Mouse (Mus musculus) mesoderm, embryonic 11.5 days (tissue): ENCODE data around the gene Olfml2b.
A peak's percentile ranks its signal among the peaks of the same experiment; 100 is the strongest.

Source experiments
- DNase-seq: peaks from one replicate; pipeline ENCODE4 v3.0.0-alpha.2; 2012; ENCODE audit warnings: low read depth, low spot score

Olfml2b gene

DNA sequence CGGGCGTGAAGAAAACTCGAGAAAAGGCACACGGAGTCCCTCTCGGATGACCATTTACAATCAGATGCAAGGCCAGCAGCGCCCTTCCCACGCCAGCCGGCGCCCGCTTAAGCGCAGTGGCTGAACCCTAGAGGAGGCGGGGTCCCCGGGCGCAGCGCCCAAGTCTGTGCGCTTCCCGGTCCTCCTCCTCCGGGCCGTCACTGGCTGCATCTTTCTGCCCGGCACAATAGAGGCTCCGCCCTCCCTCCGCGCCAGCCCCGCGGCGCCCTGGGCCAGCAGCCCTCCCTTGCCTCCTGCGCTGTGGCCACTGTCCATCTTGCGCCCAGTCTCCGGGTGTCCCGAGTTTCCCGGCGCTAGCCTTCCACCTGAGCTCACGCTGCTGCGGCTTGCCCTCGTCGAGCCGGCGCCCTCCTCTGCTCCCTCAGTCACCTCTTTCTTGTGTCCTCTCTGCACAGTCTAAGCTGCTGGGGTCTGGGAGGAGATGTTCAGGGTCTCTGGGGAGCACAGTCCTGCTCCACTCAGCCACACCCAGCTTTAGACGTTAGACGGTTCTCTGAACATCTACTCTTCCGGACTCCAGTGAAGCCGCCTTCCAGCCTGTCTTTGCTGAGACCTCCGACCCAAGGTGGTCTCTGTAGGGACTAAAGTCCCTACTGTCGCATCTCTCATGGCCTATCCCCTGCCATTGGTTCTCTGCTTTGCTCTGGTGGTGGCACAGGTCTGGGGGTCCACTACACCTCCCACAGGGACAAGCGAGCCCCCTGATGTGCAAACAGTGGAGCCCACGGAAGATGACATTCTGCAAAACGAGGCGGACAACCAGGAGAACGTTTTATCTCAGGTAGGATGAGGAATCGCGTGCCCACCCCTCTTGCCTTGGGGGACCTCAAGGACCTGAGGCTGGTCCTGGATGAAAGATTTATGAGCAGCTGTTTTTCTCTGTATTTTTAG is at the start of gene Olfml2b:
TSS of gene Olfml2b (plus strand) at position 278 of the 951 bp plus-strand sequence.
- peak; percentile 89 for DNase-seq

DNA sequence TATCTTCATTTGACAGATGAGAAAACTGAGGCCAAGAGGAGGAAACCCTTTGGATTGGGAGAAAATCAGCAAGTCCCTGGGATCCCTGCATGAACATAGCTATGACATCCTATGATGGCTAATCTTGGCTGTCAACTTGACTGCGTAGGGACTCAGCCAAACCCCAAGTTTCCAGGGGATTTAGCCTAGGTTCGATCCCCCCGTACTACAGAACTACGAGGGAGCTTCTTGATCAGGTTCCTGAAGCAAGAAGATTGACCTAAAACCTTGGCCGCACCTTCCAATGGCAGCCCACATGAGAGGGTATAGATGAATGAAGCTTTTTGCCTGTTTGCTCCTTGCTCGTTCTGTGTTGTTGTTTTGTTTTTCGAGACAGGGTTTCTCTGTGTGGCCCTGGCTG is 49.8 kb upstream of the Olfml2b start:
- no peak for DNase-seq

DNA sequence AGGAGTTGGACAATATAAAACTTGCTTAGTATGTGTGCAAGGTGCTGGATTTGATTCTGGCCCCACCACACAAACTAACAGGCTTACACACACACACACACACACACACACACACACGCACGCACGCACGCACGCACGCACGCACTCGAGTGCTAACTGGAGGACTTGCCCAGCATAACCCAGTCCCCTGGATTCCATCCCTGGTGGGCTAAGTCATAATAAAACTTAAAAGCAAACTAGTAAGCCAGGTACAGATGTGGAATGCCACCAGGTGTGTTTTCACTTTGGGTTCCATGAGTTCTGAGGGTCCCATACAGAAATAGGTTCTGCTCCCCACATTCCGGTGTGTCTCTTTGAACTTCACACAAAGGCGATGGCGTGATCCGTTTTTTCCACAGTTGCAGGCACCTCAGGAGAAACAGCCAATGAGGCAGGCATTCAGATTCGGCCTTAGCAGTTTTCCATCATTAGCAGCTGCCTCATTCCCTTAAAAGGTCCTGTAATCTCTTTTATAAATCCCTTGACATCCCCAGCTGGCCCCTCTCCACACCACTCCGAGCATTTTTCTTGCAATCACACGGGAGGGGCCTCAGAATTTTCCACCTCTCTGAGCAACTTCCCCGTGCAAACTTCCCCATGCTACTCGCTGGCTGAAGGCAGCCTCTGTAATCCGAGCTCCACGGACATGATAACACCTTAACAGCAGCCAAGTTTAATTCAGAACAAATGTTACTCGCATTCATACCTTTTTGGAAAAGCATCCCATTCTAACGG is 38.9 kb upstream of the Olfml2b start:
- DNase-seq = no peak

DNA sequence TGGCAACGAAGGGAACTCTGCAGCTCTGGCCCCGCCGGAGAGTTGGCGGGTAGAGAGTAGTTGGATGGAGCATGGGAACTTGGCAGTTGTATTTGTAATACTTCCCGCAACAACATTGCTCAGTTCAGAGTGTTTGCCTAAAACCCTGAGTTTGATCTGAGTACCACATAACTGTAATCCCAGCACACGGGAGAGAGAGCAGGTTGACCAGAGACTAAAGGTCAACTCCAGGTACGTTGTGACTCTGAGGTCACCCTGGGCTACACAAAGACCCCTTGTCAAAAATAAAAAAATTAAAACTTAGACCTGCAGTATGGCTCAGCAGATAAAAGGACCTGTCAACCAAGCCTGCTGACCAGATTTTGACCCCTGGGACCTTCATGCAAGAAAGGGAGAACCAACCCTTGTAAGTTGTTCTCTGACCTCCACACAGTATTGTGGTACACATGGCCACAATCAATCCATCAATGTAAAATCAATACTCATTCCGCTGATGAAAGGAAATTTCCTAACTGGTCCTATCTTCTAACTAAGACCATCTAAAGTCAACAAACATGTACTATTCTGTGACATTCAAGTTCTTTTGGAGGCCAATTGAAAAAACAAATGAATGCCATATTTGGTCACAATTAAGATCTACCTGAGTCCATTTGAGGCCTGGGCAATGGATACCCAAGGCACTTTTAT is 37.0 kb upstream of the Olfml2b start:
- no peak for DNase-seq

DNA sequence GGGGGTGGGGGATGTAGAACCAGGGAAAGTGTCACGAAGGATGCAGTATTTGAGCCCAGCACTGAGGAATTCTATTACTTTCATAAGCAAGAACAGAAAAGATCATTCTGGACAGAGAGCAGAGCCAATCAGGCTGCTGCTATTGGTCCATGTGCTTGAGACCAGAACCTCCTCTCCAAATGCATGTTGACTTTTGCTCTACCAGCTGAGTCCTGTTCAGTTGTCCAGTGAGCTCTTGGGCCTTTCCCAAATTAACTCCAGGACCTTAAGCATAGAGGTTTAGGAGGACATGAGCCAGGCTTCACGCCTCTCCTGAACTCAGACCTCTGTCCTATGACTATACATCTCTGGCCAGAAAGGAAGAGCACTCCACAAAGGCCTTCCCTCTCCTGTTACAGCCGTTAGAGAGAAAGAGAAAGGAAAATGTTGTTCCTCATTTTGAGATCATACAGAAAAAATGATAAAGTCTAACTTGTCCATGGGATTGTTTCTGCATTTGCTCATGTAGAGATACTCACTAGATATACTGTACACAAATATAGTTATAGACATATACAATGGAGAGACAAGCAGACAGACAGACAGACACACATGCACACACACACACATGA is 35.8 kb upstream of the Olfml2b start:
- DNase-seq = no peak

DNA sequence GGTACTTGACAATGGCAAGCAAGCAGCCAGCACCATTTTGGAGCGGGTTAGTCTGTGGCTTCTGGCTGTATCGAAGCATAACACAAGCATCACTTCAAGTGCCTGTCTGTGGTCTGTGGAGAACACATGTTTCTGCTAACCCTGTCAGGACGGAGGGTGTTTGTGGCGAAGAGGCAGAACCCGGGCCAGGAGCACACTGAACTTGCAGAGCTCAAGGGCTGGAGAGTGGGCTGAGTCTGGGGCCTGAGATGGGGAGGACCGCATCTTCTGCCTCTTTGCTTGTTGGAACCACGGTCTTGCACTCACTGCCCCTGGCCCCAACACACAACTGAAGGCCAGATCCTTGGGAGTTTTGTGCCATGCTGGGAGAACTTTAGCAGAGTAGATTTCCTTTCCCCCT is 34.5 kb upstream of the Olfml2b start:
- no peak for DNase-seq

DNA sequence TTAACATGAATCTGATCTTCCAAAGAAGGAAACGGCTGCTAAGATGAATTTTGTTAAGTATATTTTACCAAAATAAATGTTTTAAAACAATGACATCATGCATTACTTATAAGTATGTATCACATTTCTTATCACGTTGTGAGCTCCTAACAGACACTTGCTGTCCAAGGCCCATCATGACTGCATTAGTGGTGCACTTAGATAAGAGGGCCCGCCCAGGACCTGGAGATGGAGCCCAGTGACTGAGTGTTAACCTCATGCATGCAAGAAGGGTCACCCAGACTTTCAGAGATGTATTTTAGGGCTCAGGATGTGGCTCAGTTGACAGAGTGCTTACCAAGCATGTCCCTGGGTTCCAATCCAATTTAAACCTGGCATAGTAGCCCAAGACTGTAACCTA is 34.0 kb upstream of the Olfml2b start:
- DNase-seq = no peak

DNA sequence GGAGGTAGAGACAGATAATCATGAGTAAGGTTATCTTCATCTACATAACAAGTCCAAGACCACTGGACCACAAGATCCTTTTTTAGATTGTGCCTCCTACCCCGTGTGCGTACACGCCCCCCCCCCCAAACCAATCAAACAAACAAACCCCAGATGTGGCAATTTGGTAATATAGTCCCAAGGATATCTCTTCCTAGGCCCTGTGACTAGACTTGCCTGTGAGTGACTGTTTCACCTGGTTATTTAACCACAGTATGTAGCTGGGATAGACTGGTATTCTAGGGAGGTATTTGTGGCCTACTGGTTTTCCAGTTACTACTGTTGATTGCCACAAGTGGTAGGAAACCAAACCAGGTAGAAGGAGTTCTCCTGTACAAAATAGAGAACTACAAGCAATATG is 33.6 kb upstream of the Olfml2b start:
- DNase-seq = no peak

DNA sequence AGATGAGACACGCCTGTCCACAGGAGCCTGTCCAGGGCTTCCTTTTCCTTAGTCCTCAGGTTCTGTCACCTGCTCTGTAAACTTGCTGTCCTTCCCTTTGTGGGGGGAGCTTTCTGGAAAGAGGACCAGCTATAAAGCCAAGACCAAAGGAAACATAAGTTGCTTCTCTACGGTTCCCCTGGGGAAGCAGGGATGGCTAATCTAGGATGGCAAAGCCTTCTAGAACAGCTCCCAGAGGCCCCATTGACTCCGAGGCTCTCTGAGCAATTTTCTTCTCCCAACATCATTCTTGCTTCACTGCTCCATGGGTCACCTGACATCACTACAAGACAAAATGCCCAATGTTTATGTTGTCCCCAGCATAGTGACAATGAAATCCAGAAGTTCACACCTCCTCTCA is 32.7 kb upstream of the Olfml2b start:
- no peak for DNase-seq

DNA sequence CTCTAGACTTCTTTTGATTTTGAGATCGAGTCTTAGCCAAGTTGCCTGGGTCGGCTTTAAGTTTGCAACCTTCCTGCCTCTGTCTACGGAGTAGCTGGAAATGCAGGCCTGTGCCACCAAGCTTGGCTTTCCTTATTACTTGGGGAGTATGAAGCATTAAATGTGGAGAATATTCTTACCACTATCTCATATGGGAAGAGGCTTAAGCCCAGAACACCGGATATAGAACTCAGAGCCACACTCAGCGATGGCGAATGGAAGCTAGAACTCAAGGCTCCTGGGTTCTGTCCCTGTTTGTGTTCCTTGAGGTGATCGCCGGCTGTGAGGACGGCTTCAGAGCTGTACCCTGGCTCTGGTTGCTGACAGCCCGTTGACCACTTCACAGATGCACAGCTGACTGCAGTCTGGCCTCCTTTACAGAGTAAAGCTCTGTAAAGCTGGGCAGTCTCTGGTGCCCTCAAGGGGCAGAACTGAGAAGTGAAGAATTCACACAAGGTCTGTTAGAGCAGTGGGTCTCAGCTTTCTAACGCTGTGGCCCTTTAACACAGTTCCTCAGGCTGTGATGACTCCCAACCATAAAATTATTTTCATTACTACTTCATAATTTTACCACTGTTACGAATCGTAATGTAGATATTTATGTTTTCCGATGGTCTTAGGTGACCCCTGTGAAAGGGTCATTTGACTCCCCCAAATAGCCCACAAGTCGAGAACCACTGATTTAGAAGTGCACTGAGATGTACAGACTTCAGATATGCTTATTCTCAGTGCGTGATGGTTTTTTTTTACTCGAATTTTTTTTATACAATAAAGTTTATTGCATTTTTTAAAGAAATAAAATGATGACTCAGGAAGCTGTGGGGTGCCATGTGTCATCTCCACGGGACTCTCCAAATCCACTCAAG is 31.1 kb upstream of the Olfml2b start:
- peak; percentile 80 for DNase-seq

DNA sequence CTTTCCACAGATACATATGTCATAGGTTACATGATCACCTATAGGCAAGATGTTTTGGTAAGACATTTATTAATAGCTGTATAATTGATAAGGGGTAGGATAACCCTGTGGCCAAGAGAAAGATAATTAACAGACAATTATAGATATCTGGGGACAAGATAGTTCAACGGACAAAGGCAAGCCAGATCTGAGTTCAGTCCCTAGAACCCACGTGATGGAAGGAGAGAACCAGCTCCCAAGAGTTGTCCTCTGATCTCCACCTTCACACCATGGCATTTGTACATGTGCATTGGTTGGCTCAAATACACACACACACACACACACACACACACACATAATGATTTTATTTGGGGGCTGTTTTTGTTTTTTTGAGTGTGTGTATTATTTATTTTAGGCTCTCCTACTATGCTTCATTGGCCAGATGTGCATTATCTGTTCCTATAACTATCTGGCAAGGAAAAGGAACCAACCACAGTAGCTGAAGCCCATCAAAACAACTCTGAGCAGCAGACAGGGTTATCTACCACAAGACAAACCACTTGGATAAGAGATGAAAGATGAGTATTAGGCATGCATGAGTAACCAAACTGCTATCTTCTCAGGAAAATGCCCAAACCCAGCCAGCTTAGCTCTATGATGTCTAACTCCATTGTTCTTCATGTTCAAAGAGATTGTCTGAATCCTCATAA is 24.5 kb upstream of the Olfml2b start:
- DNase-seq = no peak

DNA sequence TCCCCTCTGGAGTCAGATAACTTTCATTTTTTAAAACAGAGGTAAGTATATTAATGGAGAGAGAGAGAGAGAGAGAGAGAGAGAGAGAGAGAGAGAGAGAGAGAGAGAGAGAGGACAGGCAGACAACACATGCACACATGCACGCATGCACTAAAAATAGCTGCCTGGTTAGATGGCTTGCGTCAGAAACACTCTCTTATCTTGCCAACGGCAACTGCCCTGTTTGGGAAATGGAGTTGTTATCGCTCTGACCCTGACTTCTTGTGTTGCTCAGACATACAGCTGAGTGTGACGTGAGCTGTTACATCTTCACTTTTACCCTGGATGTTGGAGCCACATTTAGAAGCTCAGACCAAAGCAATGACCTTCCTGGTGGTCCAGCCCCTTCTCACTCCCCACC is 21.4 kb upstream of the Olfml2b start:
- no peak for DNase-seq

DNA sequence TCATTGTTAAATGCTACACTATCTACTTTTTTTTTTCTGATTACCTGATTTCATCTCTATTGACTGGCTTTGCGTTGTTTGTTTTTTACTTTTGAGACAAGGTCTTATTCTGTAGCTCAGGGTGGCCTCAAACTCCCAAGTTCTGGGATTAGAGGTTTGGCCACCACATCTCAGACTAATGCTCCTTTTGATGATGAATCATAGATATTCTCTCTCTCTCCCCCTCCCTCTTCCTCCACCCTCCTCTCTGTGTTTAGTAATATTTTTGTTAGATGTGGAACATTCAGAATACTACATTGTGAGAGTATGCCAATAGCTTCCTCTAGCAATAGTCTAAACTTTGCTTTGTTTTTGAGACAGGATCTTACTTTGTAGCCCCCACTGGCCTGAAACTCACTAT is 20.9 kb upstream of the Olfml2b start:
- DNase-seq = no peak

DNA sequence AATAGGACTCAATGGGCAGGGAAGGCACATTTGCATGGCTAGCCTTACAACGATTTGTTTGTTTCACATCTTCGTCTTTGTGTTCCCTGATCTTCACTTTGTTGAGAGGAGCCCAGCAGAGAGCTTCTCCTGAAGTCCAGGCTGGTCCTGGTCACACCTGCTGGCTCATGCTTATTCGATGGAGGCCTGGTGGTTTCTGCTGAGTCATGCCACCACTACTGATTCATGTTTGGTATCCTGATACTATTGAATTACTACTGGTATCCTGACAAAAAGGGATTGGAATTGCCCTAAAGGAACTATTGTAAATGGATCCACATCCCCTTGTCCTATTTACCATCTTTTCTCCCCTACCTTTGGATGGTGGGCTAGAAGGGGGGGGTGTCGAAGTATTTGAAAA is 13.8 kb upstream of the Olfml2b start:
- DNase-seq = no peak

DNA sequence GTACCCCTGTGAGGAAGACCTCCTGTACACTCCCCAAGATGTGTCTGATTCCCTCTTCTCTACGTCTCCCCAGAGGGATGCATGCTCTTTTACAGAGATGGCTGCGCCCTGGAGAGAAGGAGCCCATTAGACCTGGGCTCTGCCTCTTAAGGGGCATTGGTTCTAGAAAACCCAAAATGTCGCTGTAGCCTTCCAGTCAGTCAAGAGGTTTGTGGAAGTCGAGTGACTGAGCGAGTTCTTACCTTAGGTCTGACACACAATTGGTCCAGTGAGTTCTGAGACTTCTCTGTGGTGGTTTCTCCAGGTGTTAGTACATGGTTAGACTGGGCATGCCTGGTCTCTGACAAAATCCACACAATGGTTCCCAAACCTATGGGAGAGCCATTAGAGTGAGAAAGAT is 12.8 kb upstream of the Olfml2b start:
- no peak for DNase-seq

DNA sequence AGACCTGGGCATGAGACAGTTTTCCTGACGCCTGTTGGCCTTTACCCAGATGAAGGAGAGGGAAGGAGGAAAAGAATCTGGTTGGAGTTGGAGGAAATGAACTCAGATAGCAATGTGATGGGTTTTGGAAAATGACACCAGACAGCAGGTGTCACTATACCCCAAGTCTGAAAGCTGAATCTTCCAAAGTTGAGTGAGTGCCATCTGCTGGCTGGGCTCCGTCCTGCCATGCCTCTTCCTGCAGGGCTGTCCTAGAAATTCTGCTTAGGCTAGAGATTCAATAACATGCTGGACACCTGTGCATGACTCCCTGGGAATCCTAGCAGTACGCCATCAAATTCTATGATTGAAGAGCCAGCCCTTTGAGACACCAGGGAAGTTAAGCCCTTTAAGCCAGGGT is 11.9 kb upstream of the Olfml2b start:
- peak; percentile 76 for DNase-seq

DNA sequence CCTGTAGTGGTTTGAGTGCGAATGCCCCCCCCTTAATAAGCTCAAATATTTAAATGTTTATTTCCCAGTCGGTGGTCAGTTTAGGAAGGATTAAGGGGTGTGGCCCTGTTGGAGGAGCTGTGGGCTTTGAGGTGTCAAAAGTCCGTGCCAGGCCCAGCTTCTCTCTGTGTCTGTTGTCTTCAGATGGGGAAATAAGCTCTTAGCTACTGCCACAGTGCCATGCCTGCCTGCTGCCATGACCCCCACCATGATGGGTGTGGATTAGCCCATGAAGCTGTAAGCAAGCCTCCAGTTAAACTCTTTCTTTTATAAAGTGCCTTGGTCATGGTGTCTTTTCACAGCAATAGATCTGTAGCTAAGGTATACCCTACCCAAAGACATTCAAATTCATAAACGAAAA is 11.5 kb upstream of the Olfml2b start:
- no peak for DNase-seq

DNA sequence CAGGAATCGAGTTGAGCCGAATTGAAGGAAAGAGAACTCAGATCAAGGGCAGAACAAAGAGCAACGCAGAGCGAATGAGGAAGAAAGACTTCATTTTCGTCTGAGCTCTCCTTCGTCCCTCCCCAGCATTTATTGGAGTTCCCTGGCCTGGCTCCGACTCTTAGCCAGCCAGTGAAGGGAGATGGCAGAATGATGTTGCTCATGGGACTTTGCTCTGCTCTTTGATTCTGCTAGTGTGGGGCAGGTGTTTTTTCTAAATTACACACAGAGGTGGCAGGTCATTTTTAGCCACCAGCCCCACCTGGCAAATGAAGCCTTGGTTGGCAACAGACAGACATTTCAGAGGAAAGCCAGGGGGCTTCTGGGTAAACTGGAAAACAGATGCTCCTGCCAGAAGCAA is 5.4 kb upstream of the Olfml2b start:
- DNase-seq = no peak

DNA sequence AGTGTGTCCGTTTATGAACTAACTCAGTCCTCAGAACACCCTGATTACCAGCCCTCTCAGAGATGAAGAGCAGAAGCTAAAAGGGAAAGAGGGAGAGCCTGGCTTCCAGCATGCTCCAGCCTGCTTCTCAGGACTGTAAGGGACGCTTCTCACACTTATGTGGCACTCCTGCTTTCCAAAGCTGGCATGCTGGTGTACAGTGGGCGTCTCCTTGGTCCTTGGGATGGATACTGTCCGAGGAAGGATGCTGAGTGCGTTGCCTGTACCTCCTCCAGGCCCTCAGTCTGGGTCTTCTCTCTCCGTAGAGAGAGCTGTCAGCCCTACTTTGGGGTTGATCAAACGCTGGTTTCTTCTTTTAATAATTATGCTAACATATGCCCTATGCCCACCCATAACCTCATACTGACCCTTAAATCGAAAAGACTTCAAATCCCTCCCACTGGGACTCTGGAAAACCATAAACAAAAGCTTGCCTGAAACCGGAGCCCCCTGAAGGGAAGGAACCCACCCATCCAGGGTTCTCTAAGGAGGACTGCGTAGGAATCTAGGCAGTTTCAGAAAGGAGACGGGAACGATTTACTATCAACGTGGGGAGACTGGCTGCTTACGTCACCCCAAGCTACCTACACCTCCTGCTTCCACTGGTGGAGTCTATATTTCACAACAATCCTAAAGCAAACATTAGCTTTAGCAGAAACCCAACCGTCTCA is 1.7 kb downstream of the Olfml2b start:
- DNase-seq = no peak
